Mouse (Mus musculus) limb, embryonic 10.5 days (tissue): ENCODE measurements at regions not wholly inside any gene's neighbourhood (a gene's known extent, or its start where the extent isn't known, plus 50 kb on each side); places are given as distances from the start of the nearest gene placed in this dataset.

Experiments used
- DNase-seq: peaks from one replicate; pipeline ENCODE4 v3.0.0-alpha.2; 2017; ENCODE audit warnings: low spot score
- H3K27ac ChIP-seq: fragments of 300-500 bp; sonication (generic); 2 replicates; pipeline ENCODE4 v1.5.1; 2016; ENCODE audit warnings: mild to moderate bottlenecking
- H3K27me3 ChIP-seq: fragments of 300-500 bp; sonication (generic); 2 replicates; pipeline ENCODE4 v1.6.1; 2016; ENCODE audit warnings: low read depth, mild to moderate bottlenecking; ENCODE audit not compliant: poor library complexity, severe bottlenecking
- H3K36me3 ChIP-seq: fragments of 300-500 bp; sonication (generic); 2 replicates; pipeline ENCODE4 v1.6.1; 2016; ENCODE audit warnings: mild to moderate bottlenecking, moderate library complexity
- H3K4me1 ChIP-seq: fragments of 300-500 bp; sonication (generic); 2 replicates; pipeline ENCODE4 v1.6.1; 2016
- H3K4me3 ChIP-seq: fragments of 300-500 bp; sonication (generic); 2 replicates; pipeline ENCODE4 v1.5.1; 2016; ENCODE audit warnings: mild to moderate bottlenecking, moderate library complexity
- H3K9me3 ChIP-seq: fragments of 300-500 bp; sonication (generic); replicated peaks from 2 replicates; pipeline ENCODE4 v1.6.1; 2016; ENCODE audit warnings: mild to moderate bottlenecking
- WGBS: fragments of 180-500 bp; shearing (Covaris S2); methylation state at CpG from one replicate; pipeline ENCODE4 v1.1.7; 2016; 5-methylcytosine and 5-hydroxymethylcytosine counted together

- no peak for DNase-seq
- peaks cover 12% of the 10 kb centered on the region for H3K4me1 ChIP-seq
- H3K9me3 ChIP-seq = no peaks in the 10 kb centered on the region
- peaks cover 20% of the 10 kb centered on the region for H3K27me3 ChIP-seq
- H3K4me3 ChIP-seq = no peak overlapping the region
- WGBS = 84% methylated on average over 2 of the region's 2 CpGs
- H3K36me3 ChIP-seq = no peaks in the 10 kb centered on the region
- H3K27ac ChIP-seq = no peak overlapping the region
Observed at GRCm38 (mm10) chr6:84402431-84402830, 191.3 kb downstream of the Cyp26b1 start.

- H3K9me3 ChIP-seq = no peaks in the 10 kb centered on the region
- H3K4me3 ChIP-seq = no peak overlapping the region
- peaks cover 23% of the 10 kb centered on the region for H3K27me3 ChIP-seq
- peak; percentile 64 for DNase-seq
- WGBS = 36% methylated on average over 6 of the region's 6 CpGs
- H3K27ac ChIP-seq = peak overlapping the region; percentile 37; the same call in 1 of the 2 replicates
- H3K4me1 ChIP-seq = peaks cover 26% of the 10 kb centered on the region
- no peaks in the 10 kb centered on the region for H3K36me3 ChIP-seq
Observed at GRCm38 (mm10) chr6:84394496-84395090, 199.1 kb downstream of the Cyp26b1 start.

GRCm38 (mm10) chr6:84393519-84394231 is 200.0 kb downstream of the Cyp26b1 start:
- WGBS = 65% methylated on average over 9 of the region's 9 CpGs
- peak overlapping the region; percentile 72 for H3K27ac ChIP-seq
- no peaks in the 10 kb centered on the region for H3K36me3 ChIP-seq
- peaks cover 26% of the 10 kb centered on the region for H3K4me1 ChIP-seq
- no peak for DNase-seq
- no peak overlapping the region for H3K4me3 ChIP-seq
- peaks cover 27% of the 10 kb centered on the region for H3K27me3 ChIP-seq
- no peaks in the 10 kb centered on the region for H3K9me3 ChIP-seq

- 92% methylated on average over 14 of the region's 14 CpGs for WGBS
- Histone ChIP-seq H3K9me3 (no peaks in the 10 kb centered on the region), H3K4me3 (no peak overlapping the region), H3K4me1 (peaks cover 26% of the 10 kb centered on the region), H3K36me3 (no peaks in the 10 kb centered on the region), H3K27ac (0 out of 2 replicates have a peak overlapping the region, but pooled peaks have one; percentile 9), H3K27me3 (peaks cover 27% of the 10 kb centered on the region)
- DNase-seq = no peak
Observed at GRCm38 (mm10) chr6:84392752-84393511, 200.8 kb downstream of the Cyp26b1 start.

- DNase-seq = no peak
- Histone ChIP-seq H3K27me3 (peaks cover 34% of the 10 kb centered on the region), H3K4me3 (no peak overlapping the region), H3K36me3 (no peaks in the 10 kb centered on the region), H3K9me3 (no peaks in the 10 kb centered on the region), H3K4me1 (peaks cover 32% of the 10 kb centered on the region), H3K27ac (no peak overlapping the region)
- 97% methylated on average over 3 of the region's 3 CpGs for WGBS
Observed at GRCm38 (mm10) chr6:84391016-84391415, 202.7 kb downstream of the Cyp26b1 start.

- Histone ChIP-seq H3K4me3 (no peak overlapping the region), H3K4me1 (peaks cover 21% of the 10 kb centered on the region), H3K27ac (peak overlapping the region; percentile 75), H3K36me3 (no peaks in the 10 kb centered on the region), H3K27me3 (peaks cover 18% of the 10 kb centered on the region; the same call in 1 of the 2 replicates), H3K9me3 (no peaks in the 10 kb centered on the region)
- WGBS = 10% methylated on average over 10 of the region's 10 CpGs
- DNase-seq = peak; percentile 56
Observed at GRCm38 (mm10) chr6:84385696-84386095, 208.0 kb downstream of the Cyp26b1 start.

GRCm38 (mm10) chr6:84383718-84384117 is 210.0 kb downstream of the Cyp26b1 start:
- Histone ChIP-seq H3K36me3 (no peaks in the 10 kb centered on the region), H3K27ac (no peak overlapping the region), H3K4me3 (no peak overlapping the region), H3K27me3 (peaks cover 18% of the 10 kb centered on the region; the same call in 1 of the 2 replicates), H3K9me3 (no peaks in the 10 kb centered on the region), H3K4me1 (peaks cover 21% of the 10 kb centered on the region)
- no peak for DNase-seq
- WGBS = 80% methylated on average over 3 of the region's 3 CpGs

GRCm38 (mm10) chr6:84383141-84383540 is 210.6 kb downstream of the Cyp26b1 start:
- Histone ChIP-seq H3K36me3 (no peaks in the 10 kb centered on the region), H3K4me3 (no peak overlapping the region), H3K4me1 (peaks cover 21% of the 10 kb centered on the region), H3K27ac (no peak overlapping the region), H3K9me3 (no peaks in the 10 kb centered on the region), H3K27me3 (peaks cover 19% of the 10 kb centered on the region; the same call in 1 of the 2 replicates)
- WGBS = 84% methylated on average over 3 of the region's 3 CpGs
- no peak for DNase-seq

- 79% methylated on average over 10 of the region's 10 CpGs for WGBS
Observed at GRCm38 (mm10) chr6:84381571-84381970, 212.1 kb downstream of the Cyp26b1 start.

GRCm38 (mm10) chr6:84376666-84377065 is 217.0 kb downstream of the Cyp26b1 start:
- peaks cover 34% of the 10 kb centered on the region for H3K27me3 ChIP-seq
- H3K4me1 ChIP-seq = peaks cover 18% of the 10 kb centered on the region
- no peak for DNase-seq
- no peaks in the 10 kb centered on the region for H3K9me3 ChIP-seq
- H3K4me3 ChIP-seq = no peak overlapping the region
- no peak overlapping the region for H3K27ac ChIP-seq
- no peaks in the 10 kb centered on the region for H3K36me3 ChIP-seq
- WGBS = 83% methylated on average over 11 of the region's 11 CpGs

More at GRCm38 (mm10) chr6:84381571-84381970, 212.1 kb downstream of the Cyp26b1 start:
- Histone ChIP-seq H3K27ac (no peak overlapping the region), H3K4me1 (peaks cover 24% of the 10 kb centered on the region), H3K36me3 (no peaks in the 10 kb centered on the region), H3K4me3 (no peak overlapping the region), H3K27me3 (peaks cover 24% of the 10 kb centered on the region), H3K9me3 (no peaks in the 10 kb centered on the region)
- no peak for DNase-seq

- Histone ChIP-seq H3K9me3 (no peaks in the 10 kb centered on the region), H3K4me1 (peaks cover 15% of the 10 kb centered on the region), H3K36me3 (no peaks in the 10 kb centered on the region), H3K4me3 (no peak overlapping the region), H3K27me3 (peaks cover 34% of the 10 kb centered on the region), H3K27ac (peak overlapping the region; percentile 53)
- 17% methylated on average over 8 of the region's 8 CpGs for WGBS
- DNase-seq = peak; percentile 77
Observed at GRCm38 (mm10) chr6:84375498-84375897, 218.2 kb downstream of the Cyp26b1 start.

- WGBS = 54% methylated on average over 6 of the region's 6 CpGs
- no peak for DNase-seq
- peaks cover 13% of the 10 kb centered on the region for H3K4me1 ChIP-seq
- no peaks in the 10 kb centered on the region for H3K27me3 ChIP-seq
- H3K4me3 ChIP-seq = no peak overlapping the region
- no peaks in the 10 kb centered on the region for H3K36me3 ChIP-seq
- H3K27ac ChIP-seq = 0 out of 2 replicates have a peak overlapping the region, but pooled peaks have one; percentile 36
- no peaks in the 10 kb centered on the region for H3K9me3 ChIP-seq
Observed at GRCm38 (mm10) chr6:84366365-84366764, 227.3 kb downstream of the Cyp26b1 start.

- no peaks in the 10 kb centered on the region for H3K36me3 ChIP-seq
- no peak overlapping the region for H3K27ac ChIP-seq
- peaks cover 13% of the 10 kb centered on the region for H3K4me1 ChIP-seq
- no peak for DNase-seq
- no peaks in the 10 kb centered on the region for H3K9me3 ChIP-seq
- no peaks in the 10 kb centered on the region for H3K27me3 ChIP-seq
- 81% methylated on average over 4 of the region's 4 CpGs for WGBS
- H3K4me3 ChIP-seq = no peak overlapping the region
Observed at GRCm38 (mm10) chr6:84365914-84366313, 227.8 kb downstream of the Cyp26b1 start.
